Comparison of ENCODE assay signal across 31 mouse cellular contexts in the genomic region with DNA sequence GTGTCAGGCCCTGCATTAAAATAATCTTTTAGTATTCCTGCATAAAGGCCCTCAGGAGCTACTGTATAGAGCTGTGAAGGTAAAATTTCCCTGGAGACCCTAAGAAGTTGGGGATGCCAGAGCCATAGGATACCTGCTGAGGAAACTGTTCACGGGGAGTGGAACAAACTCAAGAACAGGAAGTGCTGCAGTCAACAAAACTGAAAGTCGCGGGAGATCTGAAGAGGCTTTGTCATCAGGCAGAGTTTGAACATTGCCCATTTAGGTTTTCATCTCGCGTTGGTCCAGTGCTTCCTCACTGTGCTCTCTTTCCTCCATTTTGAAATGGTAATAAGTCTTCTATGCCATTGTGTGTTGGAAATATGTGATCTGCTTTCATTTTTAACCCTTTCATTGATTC. TPM values are rescaled to one million over a fixed set of nuclear protein-coding genes. Genes with fewer than 3 reads are reported as not detected.
DNase-seq lines count a peak whose midpoint lies in the region; ATAC-seq and TF ChIP-seq lines count a peak whose summit lies in the region.
"Had no signal": no experiment of that assay in that cellular context is flagged by ENCODE, and none has a peak within 500 bp of the region (broad histone marks: within the 10 kb centered on the region; RNA-seq: fewer than 3 reads in every experiment).

No protein-coding gene starts in this region.

- no peaks in the 10 kb centered on the region for H3K4me1 ChIP-seq in midbrain, embryonic 11.5 days (ENCODE audit: control insufficient read depth, insufficient read depth, low read length)
- H3K4me1 ChIP-seq in midbrain, embryonic 10.5 days, result no peaks in the 10 kb centered on the region
- peaks cover 3% of the 10 kb centered on the region for H3K4me1 ChIP-seq in ES-Bruce4 (ENCODE audit: control insufficient read depth, insufficient read depth, low read length)
- no peaks in the 10 kb centered on the region for H3K4me1 ChIP-seq in hindbrain, postnatal 0 days (ENCODE audit: insufficient read depth, low read length)
- H3K4me1 ChIP-seq: forebrain, embryonic 13.5 days; hindbrain, embryonic 13.5 days; liver, embryonic 12.5 days; neural tube, embryonic 13.5 days had no signal

- no peak for TF ChIP-seq POLR2A in ES-Bruce4 (IDR thresholded peaks at IDR 0.05; ENCODE audit: insufficient read depth, low read length)

- no peak for TF ChIP-seq CTCF in ES-Bruce4 (IDR thresholded peaks at IDR 0.05; ENCODE audit: low read depth, low read length)
- TF ChIP-seq CTCF in hindbrain, postnatal 0 days (IDR thresholded peaks at IDR 0.05; ENCODE audit: low read depth), result no peak

- no peak overlapping the region for H3K4me3 ChIP-seq in midbrain, embryonic 11.5 days (ENCODE audit: low read depth, low read length)
- H3K4me3 ChIP-seq in midbrain, embryonic 10.5 days, result no peak overlapping the region
- no peak overlapping the region for H3K4me3 ChIP-seq in ES-Bruce4 (ENCODE audit: low read depth, low read length)
- no peak overlapping the region for H3K4me3 ChIP-seq in hindbrain, postnatal 0 days (ENCODE audit: low read length)
- H3K4me3 ChIP-seq: forebrain, embryonic 13.5 days; hindbrain, embryonic 13.5 days; layer of hippocampus, adult 2 months; liver, embryonic 12.5 days; myocyte; neural tube, embryonic 13.5 days had no signal

- no peaks in the 10 kb centered on the region for H3K9me3 ChIP-seq in midbrain, embryonic 11.5 days (ENCODE audit: control insufficient read depth, low read length)
- H3K9me3 ChIP-seq in midbrain, embryonic 10.5 days (replicated peaks), result peaks cover 8% of the 10 kb centered on the region; the same call in 1 of the 2 replicates
- peaks cover 10% of the 10 kb centered on the region; the same call in 1 of the 2 replicates for H3K9me3 ChIP-seq in ES-Bruce4 (replicated peaks; ENCODE audit: control insufficient read depth, insufficient read depth, low read length, poor library complexity, severe bottlenecking)
- peaks cover 6% of the 10 kb centered on the region for H3K9me3 ChIP-seq in hindbrain, postnatal 0 days (ENCODE audit: low read length)
- H3K9me3 ChIP-seq: forebrain, embryonic 13.5 days; hindbrain, embryonic 13.5 days; liver, embryonic 12.5 days; neural tube, embryonic 13.5 days had no signal

- no peak overlapping the region for H3K4me2 ChIP-seq in midbrain, embryonic 11.5 days
- no peak overlapping the region for H3K4me2 ChIP-seq in hindbrain, postnatal 0 days (ENCODE audit: low read depth, low read length)
- H3K4me2 ChIP-seq: forebrain, embryonic 13.5 days; heart, embryonic 11.5 days; hindbrain, embryonic 13.5 days; liver, embryonic 12.5 days; neural tube, embryonic 13.5 days had no signal

- WGBS in midbrain, embryonic 11.5 days, result 84% methylated on average over 5 of the region's 5 CpGs
- 88% methylated on average over 5 of the region's 5 CpGs for WGBS in midbrain, embryonic 10.5 days
- WGBS in hindbrain, postnatal 0 days, result 84% methylated on average over 5 of the region's 5 CpGs

- no peak for TF ChIP-seq EP300 in ES-Bruce4 (IDR thresholded peaks at IDR 0.05; ENCODE audit: insufficient read depth, low read depth, low read length)

- ATAC-seq in midbrain, embryonic 11.5 days (ENCODE audit: low FRiP score), result no peak
- peak; percentile 46; the same call in 1 of the 2 replicates for ATAC-seq in megakaryocyte progenitor cell, adult 5-6 weeks (replicated peaks; ENCODE audit: poor library complexity)
- ATAC-seq in hindbrain, postnatal 0 days, result no peak
- ATAC-seq: activated CD4-positive, CD25-positive, alpha-beta regulatory T cell, adult 4 months; forebrain, embryonic 13.5 days; inflammation-experienced regulatory T-cells, adult 6 months; liver, embryonic 12.5 days; liver, postnatal 0 days; midbrain, embryonic 16.5 days had no signal

- DNase-seq in midbrain, embryonic 11.5 days (ENCODE audit: low spot score, missing footprints), result peak; percentile 31
- no peak for DNase-seq in midbrain, embryonic 10.5 days (ENCODE audit: low spot score)
- DNase-seq in layer of hippocampus, postnatal 25 days (ENCODE audit: extremely low spot score in 1 of 2, low spot score in 1 of 2), result no peak
- no peak for DNase-seq in hindbrain, postnatal 0 days (ENCODE audit: low spot score)
- DNase-seq in urinary bladder, postnatal 36 days (ENCODE audit: low spot score in 2 of 2), result no peak
- DNase-seq: adrenal gland, adult 2 months; adrenal gland, postnatal 36 days; B cell, adult 2 months; cerebellum, adult 18-20 months; cerebellum, postnatal 36 days; gastrocnemius, postnatal 14 days; heart, postnatal 36 days; kidney, adult 2 months; kidney, postnatal 36 days; layer of hippocampus, postnatal 36 days; left cerebral cortex, postnatal 4 days; liver, postnatal 0 days; lung, postnatal 4 days; right cerebral cortex, postnatal 4 days had no signal

- no peak overlapping the region for H3K27ac ChIP-seq in midbrain, embryonic 11.5 days (ENCODE audit: low read depth, low read length)
- H3K27ac ChIP-seq in midbrain, embryonic 10.5 days (replicated peaks), result no peak overlapping the region
- H3K27ac ChIP-seq in ES-Bruce4 (ENCODE audit: insufficient read depth, low read length), result 0 out of 2 replicates have a peak overlapping the region, but pooled peaks have one; percentile 25
- no peak overlapping the region for H3K27ac ChIP-seq in hindbrain, postnatal 0 days
- H3K27ac ChIP-seq: forebrain, embryonic 13.5 days; hindbrain, embryonic 13.5 days; layer of hippocampus, adult 2 months; liver, embryonic 12.5 days; neural tube, embryonic 13.5 days had no signal

- no peaks in the 10 kb centered on the region for H3K27me3 ChIP-seq in midbrain, embryonic 11.5 days (ENCODE audit: control insufficient read depth, insufficient read depth, low read length)
- H3K27me3 ChIP-seq in midbrain, embryonic 10.5 days (ENCODE audit: low read depth, poor library complexity, severe bottlenecking), result no peaks in the 10 kb centered on the region
- H3K27me3 ChIP-seq in ES-Bruce4 (ENCODE audit: control insufficient read depth, insufficient read depth, low read length, poor library complexity, severe bottlenecking), result no peaks in the 10 kb centered on the region
- no peaks in the 10 kb centered on the region for H3K27me3 ChIP-seq in hindbrain, postnatal 0 days (ENCODE audit: insufficient read depth, low read length)
- H3K27me3 ChIP-seq: forebrain, embryonic 13.5 days; hindbrain, embryonic 13.5 days; liver, embryonic 12.5 days; neural tube, embryonic 13.5 days had no signal

- H3K36me3 ChIP-seq in midbrain, embryonic 11.5 days (ENCODE audit: control insufficient read depth, insufficient read depth, low read length), result no peaks in the 10 kb centered on the region
- no peaks in the 10 kb centered on the region for H3K36me3 ChIP-seq in midbrain, embryonic 10.5 days
- H3K36me3 ChIP-seq in ES-Bruce4 (ENCODE audit: control insufficient read depth, insufficient read depth, low read length, poor library complexity, severe bottlenecking), result no peaks in the 10 kb centered on the region
- H3K36me3 ChIP-seq in hindbrain, postnatal 0 days (ENCODE audit: insufficient read depth, low read length), result no peaks in the 10 kb centered on the region
- H3K36me3 ChIP-seq: hindbrain, embryonic 13.5 days; liver, embryonic 12.5 days; neural tube, embryonic 13.5 days had no signal

- no peak overlapping the region for H3K9ac ChIP-seq in midbrain, embryonic 11.5 days (ENCODE audit: low read length)
- no peak overlapping the region for H3K9ac ChIP-seq in ES-Bruce4 (ENCODE audit: low read depth, poor library complexity, severe bottlenecking)
- no peak overlapping the region for H3K9ac ChIP-seq in hindbrain, postnatal 0 days (replicated peaks; ENCODE audit: low read length)
- H3K9ac ChIP-seq: forebrain, embryonic 13.5 days; hindbrain, embryonic 13.5 days; liver, embryonic 12.5 days; liver, postnatal 0 days; neural tube, embryonic 13.5 days had no signal

RNA-seq across cellular contexts. Expression of a gene that starts 38.6 kb away (rescaled TPM):
- polyA plus RNA-seq in midbrain, embryonic 11.5 days (2014; fragmentation: Nextera tagmentation; extraction: Ambion mirVana), result 75.9 and 87.4 TPM in 2 replicates
- polyA plus RNA-seq in midbrain, embryonic 10.5 days (2016; fragmentation: Nextera tagmentation; extraction: Ambion mirVana), result 112 and 130 TPM in 2 replicates
- polyA plus RNA-seq in ES-Bruce4 (2011; ENCODE audit: insufficient read depth, insufficient read length, low read depth, missing spikeins), result 315 and 353 TPM in 2 replicates
- 214 and 237 TPM in 2 replicates for total RNA-seq in megakaryocyte progenitor cell, adult 5-6 weeks (2015)
- total RNA-seq in megakaryocyte progenitor cell, adult 5-6 weeks (2017), result 237 and 264 TPM in 2 replicates
- total RNA-seq in layer of hippocampus, postnatal 25 days (2021), result 100 to 1,000 TPM; 351 to 355 TPM
- 43.3 and 46.3 TPM in 2 replicates for total RNA-seq in hindbrain, postnatal 0 days (2014; rRNA removed)
- 166 and 171 TPM in 2 replicates for polyA plus RNA-seq in hindbrain, postnatal 0 days (2015; fragmentation: Nextera tagmentation; extraction: Ambion mirVana)

RNA-seq across cellular contexts. Expression of a gene that starts 49.9 kb away (rescaled TPM):
- 248 and 272 TPM in 2 replicates for polyA plus RNA-seq in midbrain, embryonic 11.5 days (2014; fragmentation: Nextera tagmentation; extraction: Ambion mirVana)
- polyA plus RNA-seq in midbrain, embryonic 10.5 days (2016; fragmentation: Nextera tagmentation; extraction: Ambion mirVana), result 219 and 222 TPM in 2 replicates
- polyA plus RNA-seq in ES-Bruce4 (2011; ENCODE audit: insufficient read depth, insufficient read length, low read depth, missing spikeins), result 396 and 407 TPM in 2 replicates
- total RNA-seq in megakaryocyte progenitor cell, adult 5-6 weeks (2015), result 143 and 167 TPM in 2 replicates
- total RNA-seq in megakaryocyte progenitor cell, adult 5-6 weeks (2017), result 86.8 and 87.9 TPM in 2 replicates
- 100 to 1,000 TPM; 170 to 171 TPM for total RNA-seq in layer of hippocampus, postnatal 25 days (2021)
- 92.4 and 100 TPM in 2 replicates for total RNA-seq in hindbrain, postnatal 0 days (2014; rRNA removed)
- polyA plus RNA-seq in hindbrain, postnatal 0 days (2015; fragmentation: Nextera tagmentation; extraction: Ambion mirVana), result 310 TPM in 2 replicates
